Mouse (Mus musculus) adipocyte (in vitro differentiated cells): Measurements from ENCODE around the gene Dyrk1a.
A peak's percentile ranks its signal among the peaks of the same experiment; 100 is the strongest.
"Not testable (repeated sequence)": the region's sequence is repeated elsewhere in the genome, so short reads cannot be mapped to it uniquely, and the experiment has no call there.

Experiments used
- DNase-seq: peaks from one replicate; pipeline ENCODE4 v3.0.0-alpha.2; 2016; ENCODE audit warnings: low spot score

The Dyrk1a gene

DNA sequence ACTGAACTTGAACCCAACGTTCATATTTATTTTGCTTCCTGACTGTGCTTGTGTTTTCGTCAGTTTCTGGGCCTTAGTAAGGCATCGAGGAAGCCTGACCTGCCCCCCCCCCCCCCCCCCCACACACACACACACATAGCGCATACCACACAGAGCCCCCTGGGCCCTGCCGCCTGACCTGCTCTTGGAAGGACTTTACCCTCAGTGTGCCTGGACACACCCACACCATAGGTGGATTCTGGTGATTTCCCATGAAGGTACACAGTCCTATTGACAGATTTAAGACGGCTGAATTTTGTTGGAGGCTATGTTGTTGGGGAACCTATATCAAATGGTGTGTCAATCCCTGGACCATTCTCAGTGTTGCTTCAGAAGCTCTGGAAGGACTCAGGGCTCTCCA lies 63.2 kb downstream of the Dyrk1a start:
- DNase-seq, result no peak

DNA sequence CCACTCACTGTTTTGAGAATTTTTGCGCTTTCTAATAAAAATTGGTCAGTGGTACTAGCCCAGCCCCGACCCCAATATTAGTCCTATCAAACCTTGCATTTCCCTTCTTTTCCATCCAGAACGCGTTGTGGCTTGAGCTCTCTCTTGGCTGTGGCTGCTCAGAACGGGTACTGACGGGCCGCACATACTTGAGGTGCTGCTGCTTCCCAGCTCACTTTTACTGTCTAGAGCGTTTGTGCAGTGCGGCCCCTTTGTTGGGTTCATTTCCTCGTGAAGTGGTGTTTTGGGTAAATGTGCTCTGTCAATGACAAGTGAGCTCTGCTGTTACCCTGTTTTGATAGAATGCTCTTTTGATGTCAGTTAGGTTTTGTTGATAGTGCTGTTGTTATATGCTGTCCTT lies 67.6 kb downstream of the Dyrk1a start:
- DNase-seq, result no peak

DNA sequence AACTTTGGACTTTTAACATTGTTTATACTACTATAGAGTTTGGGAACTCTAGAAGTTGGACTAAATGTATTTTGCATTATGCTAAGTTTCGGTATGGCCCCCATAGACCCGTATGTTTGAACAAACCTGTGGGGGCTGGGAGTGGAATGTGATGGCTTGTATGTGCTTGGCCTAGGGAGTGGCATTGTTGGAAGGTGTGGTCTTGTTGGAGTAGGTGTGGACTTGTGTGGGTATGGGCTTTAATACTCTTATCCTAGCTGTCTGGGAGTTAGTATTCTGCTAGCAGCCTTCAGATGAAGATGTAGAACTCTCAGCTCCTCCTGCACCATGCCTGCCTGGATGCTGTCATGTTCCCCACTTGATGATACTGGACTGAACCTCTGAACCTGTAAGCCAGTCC lies 72.0 kb downstream of the Dyrk1a start:
- no peak for DNase-seq

DNA sequence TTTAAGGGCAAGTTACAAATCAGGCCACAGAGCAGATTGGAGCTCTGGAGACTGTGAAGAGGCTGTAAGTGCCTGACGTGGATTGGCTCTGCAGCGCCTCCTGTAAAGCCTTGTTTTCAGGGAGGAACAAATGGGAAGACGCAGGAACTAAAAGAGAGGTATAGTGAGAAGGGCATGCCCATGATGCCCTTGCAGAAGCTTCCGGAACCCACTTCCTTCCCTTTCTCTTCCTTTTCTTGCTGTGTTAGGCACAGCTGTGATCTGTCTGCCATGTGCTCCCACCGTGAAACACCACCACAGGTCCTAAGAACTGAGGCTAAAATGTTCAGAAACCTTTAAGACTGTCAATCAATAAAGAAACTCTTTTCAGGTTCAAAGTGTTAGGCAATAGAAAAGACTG lies 77.3 kb downstream of the Dyrk1a start:
- no peak for DNase-seq

DNA sequence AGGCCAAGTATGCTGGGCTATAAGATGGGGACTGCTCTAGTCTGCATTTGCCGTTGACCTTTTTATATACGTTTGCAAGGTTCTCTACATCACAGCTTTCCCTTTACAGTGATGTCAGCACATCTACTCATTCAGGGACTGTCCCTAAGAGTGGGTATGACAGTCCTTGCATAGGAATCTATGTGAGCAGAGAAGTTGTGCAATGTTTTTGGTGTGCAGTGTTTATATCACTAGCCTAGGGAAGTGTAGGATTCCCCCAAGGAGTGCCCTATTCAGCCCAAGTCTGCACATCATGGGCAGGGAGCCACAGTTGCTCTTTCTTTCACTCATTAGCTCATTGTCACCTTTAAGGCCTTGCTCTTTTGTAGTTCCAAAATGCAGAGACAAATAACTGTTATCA lies 78.1 kb downstream of the Dyrk1a start:
- no peak for DNase-seq

DNA sequence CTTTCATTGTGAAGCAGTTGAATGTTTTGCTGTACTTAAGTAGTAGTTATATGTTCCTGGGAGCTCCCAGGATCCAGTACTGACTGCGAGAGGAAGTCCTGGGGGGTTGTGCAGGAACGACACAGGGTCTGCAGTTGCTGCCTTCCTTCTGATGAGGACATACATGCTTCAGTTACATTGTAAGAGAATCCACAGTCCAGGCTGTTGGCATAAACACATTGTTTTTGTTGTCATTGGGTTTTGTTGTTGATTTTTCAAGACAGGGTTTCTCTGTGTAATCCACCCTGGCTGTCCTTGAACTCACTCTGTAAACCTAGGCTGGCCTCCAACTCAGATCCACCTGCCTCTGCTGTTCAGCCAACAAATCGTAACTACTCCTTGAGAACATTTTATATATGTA lies 80.1 kb downstream of the Dyrk1a start:
- no peak for DNase-seq

DNA sequence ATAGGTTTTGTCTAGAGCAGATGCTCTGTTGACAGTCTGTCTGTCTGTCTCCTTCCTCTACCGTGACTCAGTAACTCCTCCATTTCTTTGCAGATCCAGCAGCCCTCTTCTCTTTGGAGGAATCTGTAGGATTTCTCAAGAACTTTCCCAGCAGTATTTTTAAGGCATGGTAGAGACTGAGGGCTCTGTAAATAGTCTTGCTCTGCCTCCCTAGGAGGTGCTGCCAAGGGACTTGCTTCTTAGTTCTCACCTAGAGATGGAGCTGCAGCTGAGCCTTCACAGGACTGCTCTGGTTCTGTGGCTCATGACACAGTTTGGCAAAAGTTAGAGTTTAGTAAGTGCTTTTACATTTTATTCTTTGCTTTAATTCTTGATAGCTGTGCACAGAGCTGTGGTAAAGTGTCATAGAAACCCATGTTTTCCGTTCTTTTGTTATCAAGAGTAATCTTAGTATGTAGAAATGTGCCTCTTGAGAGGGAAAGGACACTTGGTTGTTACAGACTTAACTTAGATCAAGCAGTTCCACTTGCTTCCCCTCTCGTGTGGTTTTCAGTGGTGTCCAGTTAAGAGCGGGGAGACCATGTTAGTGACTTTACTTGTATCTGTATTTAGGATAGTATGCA lies 82.4 kb downstream of the Dyrk1a start:
- DNase-seq, result peak; percentile 52

DNA sequence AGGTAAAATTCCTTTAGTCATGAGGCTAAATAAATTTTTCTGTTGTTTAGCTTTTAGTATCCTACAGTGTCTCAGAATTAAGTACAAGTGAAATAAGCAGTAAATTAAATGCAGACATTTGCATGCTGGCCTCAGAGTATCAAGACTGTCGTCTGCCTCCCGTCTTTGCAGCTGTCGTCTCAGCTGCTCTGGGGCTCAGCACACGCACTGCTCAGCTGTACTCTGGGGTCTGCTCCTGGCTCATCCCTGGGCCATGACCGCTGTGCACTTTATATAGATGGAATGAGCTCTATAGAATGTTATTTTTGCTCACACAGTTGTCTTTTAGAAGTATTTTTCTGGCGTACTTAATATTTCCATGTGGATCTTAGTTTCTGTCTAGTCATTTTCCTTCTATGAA lies 85.3 kb downstream of the Dyrk1a start:
- DNase-seq, result no peak

DNA sequence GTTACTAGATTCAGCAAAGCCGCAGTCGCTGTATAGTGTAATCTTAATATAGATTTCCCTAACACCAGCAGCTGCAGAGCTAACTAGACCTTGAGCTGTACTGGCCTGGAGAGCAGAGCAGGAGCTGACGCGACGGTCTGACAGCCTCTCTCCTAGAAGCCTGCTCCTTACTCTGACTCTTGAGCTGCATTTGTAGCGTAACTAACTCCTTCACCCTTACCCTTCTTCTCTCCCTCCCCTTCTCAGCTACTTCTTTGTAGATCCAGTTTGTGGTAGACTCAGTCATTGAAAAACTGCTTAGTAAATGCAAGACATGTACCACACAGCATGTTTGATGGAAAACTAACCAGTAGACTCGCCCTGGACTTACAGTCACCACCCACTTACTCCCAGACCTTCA lies 87.1 kb downstream of the Dyrk1a start:
- peak; percentile 80 for DNase-seq

DNA sequence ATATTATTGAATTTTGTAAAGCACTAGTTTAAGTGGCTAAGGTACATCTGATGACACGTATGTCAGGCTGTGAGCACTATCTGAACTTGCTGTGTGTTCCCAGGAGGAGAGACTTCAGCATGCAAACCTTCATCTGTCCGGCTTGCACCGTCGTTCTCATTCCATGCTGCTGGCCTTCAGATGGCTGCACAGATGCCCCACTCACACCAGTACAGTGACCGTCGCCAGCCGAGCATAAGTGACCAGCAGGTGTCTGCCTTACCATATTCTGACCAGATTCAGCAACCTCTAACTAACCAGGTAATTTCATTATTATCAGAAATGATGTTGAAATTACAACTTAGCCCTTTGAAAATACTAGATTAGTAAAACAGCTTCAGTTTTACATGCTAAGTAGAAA lies 89.6 kb downstream of the Dyrk1a start:
- DNase-seq, result no peak

DNA sequence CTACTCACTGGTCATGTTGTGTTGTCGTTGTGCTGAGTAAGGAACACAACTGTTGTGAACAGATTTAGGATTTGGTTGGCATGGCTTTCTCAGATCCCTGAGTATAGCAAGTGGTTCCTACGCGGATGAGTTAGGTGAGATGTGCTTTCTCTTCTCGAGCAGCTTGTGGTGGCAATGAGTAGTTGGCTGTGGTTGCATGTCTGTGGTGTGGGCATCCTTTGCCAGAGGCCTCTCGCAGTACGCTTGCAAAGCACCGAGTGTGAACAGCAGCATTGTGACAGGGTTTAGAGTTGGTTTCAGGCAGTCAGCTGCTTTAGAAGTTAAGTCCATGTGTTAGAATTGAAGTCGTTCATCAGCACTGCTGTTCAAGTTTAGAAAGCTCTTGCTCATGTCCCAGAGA lies 90.4 kb downstream of the Dyrk1a start:
- no peak for DNase-seq

DNA sequence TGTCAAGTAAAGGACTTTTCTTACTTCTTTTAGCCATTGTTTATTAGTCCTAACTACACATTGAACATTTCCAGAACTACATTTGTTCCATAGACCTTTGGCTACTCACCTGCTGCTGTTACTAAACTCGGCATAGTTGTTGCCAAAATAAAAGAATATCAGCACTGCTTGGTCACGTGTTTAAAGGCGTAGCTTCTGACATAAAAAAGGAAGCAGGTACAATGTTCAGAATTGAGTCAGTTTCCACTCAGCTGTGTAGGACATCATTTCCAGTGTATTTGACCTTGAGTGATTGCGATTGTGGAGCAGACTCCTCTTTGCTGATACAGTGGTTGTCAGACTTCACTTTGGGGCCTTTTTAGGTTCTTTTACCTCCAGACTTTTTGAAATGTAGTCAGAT lies 97.7 kb downstream of the Dyrk1a start:
- DNase-seq, result no peak

DNA sequence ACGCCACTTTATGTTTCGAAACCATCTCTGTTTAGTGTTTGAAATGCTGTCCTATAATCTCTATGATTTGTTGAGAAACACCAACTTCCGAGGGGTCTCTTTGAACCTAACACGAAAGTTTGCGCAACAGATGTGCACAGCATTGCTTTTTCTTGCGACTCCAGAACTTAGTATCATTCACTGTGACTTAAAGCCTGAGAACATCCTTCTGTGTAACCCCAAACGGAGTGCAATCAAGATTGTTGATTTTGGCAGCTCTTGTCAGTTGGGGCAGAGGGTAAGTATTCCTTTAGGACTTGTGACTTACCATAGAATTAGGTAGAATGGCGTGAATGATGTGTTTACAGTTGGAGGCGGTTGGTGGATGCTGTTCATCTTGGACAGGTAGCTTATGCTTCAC lies 101.5 kb downstream of the Dyrk1a start:
- DNase-seq, result peak; percentile 40

DNA sequence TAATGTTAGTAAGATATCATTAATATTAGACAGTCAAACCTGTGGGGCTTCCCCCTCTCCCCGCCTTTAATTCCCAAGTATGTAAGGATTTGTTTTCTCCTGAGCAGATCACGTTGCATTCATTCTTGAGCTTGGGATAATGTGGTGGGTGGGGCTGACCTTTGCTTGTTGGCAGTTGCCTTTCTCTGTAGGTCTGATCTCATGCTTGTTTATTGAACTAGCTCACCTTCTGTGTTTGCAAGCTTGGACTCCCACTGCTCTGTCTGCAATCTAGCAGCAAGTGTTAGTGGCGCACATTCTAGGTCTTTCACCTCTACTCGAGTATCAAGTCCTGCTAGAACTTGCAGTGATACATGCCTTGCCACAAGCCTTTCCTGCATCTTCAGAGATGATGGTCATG lies 111.1 kb downstream of the Dyrk1a start:
- DNase-seq, result no peak

DNA sequence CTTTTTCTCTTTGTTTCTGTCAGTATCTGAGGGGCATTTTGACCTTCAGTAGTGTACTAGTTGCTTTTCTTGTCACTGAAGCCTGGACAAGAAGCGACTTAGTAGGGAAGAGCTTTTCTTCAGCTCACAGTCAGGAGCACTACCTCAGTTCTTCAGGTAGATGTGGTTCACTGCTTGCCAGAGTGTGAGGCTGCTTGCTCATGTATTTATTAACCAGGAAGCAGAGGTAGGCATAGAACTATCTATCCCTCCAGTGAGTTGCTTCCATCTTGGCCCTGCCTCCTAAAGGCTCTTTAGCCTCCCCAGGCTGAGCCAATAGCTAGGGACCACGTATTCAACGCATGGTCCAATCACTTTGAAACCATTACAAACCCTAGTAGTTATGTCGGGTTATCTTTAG lies 112.0 kb downstream of the Dyrk1a start:
- no peak for DNase-seq

DNA sequence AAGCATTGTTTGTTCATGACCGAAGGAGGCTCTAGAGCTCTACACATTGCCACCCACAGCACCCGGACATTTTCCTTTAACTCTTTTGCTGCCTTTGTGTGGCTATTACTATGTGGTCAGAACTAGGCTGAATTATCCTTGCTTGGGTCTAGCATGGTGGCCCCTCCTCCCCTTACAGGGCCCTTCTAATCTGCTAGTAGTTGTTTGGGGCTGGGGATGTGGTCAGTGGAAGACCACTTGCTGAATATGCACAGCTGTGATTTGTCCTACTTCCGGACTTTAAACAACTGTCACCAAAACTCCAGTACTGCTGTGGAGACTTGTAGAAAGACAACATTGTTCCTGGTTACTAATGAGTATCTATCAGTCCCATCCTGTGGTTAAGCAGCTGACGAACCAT lies 114.2 kb downstream of the Dyrk1a start:
- no peak for DNase-seq

DNA sequence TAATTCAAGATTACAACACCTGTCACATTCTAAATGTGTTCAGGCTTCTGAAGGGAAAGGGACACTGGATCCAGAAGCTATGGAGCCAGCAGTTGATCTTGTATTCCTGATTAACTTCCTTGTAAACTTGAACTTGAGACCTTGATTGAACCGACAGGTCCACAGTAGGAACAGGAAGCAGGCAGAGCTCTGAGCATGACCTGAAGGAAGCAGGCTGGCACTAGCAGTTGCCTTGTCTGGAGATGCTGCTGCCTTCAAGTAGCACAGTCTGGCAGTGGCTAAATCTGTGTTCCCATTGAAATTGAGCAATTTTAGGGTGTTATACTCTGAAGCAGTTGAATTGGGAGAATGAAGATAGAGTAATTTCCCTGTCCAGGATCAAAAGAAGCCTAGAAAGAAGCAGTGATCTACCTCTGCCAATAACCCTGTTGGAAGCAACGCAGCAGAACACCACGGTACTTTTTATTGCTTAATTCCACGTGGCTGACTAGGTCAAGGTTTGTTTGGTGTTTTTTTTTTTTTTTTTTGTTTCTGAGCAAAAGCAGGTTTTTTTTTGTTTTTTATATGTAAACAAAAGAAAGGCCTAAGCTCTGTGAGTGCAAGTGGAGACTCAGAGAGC lies 124.0 kb downstream of the Dyrk1a start:
- peak; percentile 58 for DNase-seq

DNA sequence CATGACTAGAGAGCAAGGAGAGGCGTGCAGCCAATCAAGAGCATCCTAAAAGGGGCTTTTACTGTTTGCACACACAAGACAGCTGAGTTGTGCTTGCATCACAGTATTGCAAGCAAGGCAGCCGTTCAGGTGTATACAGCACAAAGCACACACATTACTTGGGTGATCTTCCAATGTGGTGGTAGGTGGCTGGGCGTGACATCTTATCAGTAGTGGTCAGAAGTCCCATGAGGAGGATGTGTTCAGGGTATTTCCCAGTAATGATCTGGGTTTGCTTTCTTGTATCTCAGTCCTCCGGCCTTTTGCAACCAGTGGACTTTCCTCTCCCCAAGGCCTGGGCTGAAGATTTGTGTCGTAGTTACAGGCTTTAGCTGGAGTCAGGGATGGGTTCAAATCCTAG lies 127.7 kb downstream of the Dyrk1a start:
- DNase-seq, result no peak

DNA sequence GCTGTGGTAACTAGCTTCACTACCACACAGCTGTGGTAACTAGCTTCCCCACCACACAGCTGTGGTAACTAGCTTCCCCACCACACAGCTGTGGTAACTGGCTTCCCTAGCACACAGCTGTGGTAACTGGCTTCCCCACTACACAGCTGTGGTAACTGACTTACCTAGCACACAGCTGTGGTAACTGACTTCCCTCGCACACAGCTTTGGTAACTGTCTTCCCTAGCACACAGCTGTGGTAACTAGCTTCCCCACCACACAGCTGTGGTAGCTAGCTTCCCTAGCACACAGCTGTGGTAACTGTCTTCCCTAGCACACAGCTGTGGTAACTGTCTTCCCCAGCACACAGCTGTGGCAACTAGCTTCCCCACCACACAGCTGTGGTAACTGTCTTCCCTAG lies 128.4 kb downstream of the Dyrk1a start:
- DNase-seq, result not testable (repeated sequence)

DNA sequence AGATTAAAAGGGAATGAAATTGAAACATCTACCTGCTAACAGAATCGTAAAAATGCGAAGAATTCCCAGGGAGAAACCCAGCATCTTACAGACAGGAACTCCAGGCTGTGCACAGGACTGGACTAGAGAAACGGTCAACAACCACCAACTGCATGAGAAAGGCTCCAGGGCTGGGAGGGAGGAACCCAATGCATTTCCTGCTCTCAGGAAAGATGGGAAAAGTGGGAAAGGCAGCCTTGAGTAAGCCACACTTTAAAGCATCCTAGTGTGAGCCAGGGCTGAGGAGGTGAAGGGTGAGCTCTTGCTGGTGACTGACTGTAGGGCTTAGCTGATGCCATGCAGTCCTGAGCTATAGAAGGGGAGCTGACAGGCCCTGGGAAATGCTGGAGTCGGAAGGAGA lies 131.3 kb downstream of the Dyrk1a start:
- peak; percentile 38 for DNase-seq

DNA sequence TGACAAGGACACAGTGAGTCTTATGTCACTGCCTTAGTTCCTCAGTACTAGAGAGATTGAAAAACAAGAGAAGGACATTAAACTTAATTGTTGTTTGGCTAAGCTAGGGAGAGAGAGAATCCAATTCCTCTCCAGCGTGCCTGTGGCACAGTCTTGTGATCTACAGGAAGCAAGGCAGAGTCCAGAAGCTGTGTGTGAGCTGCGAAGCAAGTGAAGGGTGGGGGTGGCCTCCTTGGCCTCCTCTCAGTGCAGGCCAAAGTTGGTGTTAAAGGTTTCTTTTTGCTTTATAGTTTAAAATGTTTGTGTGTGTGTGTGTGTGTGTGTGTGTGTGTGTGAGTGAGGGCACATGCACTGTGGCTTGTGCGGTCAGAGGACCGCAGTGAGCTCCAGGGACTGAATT lies 132.2 kb downstream of the Dyrk1a start:
- peak; percentile 61 for DNase-seq

DNA sequence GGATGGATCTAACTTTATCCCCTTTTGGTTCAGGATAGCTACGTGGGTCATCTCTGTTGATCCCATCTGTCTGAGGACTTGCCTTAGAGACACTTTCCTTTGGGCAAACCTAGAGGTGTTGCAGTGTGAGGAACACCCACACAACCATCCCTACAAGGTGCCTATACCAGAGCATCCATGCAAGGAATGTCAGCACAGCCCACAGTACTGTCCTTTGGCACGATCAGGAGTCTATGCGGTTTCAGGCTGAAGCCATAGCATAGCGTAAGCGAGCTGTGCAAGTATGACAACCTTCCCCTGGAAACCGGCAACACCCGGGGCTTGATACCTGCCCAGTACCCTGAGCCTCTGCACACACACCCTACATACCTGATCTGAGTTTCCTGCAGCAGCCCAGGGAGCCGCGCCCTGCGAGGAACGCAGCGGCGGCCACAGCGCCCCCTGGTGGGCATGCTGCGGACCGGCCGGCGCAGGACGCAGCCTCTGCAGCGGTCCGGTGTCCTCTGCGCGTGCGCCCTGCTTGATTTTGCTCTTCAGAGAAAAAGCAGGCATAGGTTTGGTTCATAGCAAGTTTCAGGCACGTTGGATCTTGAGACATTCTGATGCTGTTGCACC lies 143.8 kb downstream of the Dyrk1a start:
- DNase-seq, result no peak

DNA sequence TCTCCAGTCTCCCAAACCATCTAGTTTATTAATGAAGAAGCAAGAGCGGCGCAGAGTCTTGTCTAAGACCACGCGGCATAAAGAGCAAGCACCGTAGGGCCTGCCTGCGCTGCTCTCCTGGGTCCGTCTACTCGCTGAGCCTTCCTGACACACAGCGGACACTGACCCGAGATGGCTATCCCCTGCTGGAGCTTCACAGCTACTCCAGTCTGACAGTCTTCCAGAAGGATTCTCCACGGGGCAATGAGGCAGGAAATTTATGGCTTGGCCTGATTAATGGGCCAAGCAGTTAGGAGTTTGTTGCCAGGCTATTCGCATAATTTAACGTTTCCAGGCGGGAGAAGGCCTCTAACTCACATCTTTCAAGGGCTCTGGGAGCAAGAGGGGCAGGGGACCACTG lies 144.7 kb downstream of the Dyrk1a start:
- DNase-seq, result no peak

DNA sequence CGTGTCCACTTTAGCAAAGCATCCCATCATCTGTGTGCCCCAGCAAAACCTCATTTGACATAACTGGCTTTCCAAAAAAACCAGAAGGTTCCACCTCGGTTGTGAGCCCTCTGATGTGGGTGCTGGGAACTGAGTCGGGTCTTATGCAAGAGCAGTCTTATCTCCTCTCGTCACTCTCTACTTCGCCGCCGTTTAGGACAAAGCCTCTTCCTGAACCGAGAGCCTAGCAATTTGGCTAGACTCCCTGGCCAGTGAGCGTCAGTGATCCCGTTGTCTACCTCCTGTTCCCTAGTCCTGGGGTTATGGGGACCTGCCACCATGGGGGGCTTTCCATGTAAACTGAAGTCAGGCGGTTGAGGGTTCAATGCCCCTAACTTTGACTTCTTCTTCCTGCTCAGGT lies 147.2 kb downstream of the Dyrk1a start:
- DNase-seq, result no peak
